Mouse (Mus musculus) heart, adult 2 months (tissue): Measurements from ENCODE around the gene Usp49. TPM values are rescaled to one million over a fixed set of nuclear protein-coding genes. Genes with fewer than 3 reads are reported as not detected.

Experiments
- DNase-seq, 2 experiments: peaks; one replicate each; pipeline ENCODE4 v3.0.0; 2021
- H3K27ac ChIP-seq: fragments of 200-600 bp; 2 replicates; pipeline ENCODE4 v1.8.1; 2022
- H3K27me3 ChIP-seq: fragments of 200-500 bp; 2 replicates; pipeline ENCODE4 v1.6.1; 2012; ENCODE audit warnings: mild to moderate bottlenecking, low read length, inconsistent platforms, mixed read lengths; ENCODE audit not compliant: control insufficient read depth, insufficient read depth
- H3K36me3 ChIP-seq: fragments of 200-500 bp; 2 replicates; pipeline ENCODE4 v1.6.1; 2012; ENCODE audit warnings: low read length, inconsistent platforms; ENCODE audit not compliant: control insufficient read depth, insufficient read depth
- H3K4me1 ChIP-seq: fragments of 200-500 bp; 2 replicates; pipeline ENCODE4 v1.6.1; 2011; ENCODE audit warnings: low read length; ENCODE audit not compliant: control insufficient read depth, insufficient read depth
- H3K4me3 ChIP-seq: fragments of 200-600 bp; 2 replicates; pipeline ENCODE4 v1.8.1; 2022
- H3K79me2 ChIP-seq: fragments of 200-500 bp; replicated peaks from 2 replicates; pipeline ENCODE4 v1.6.1; 2012; ENCODE audit warnings: mild to moderate bottlenecking, inconsistent platforms, low read length, moderate library complexity, mixed read lengths; ENCODE audit not compliant: control insufficient read depth, insufficient read depth
- H3K9ac ChIP-seq: fragments of 200-500 bp; 2 replicates; pipeline ENCODE4 v1.6.1; 2012; ENCODE audit warnings: low read depth, mild to moderate bottlenecking, control low read depth, inconsistent platforms, low read length, mixed read lengths
- CTCF ChIP-seq: fragments of 200-600 bp; IDR thresholded peaks from 2 replicates; pipeline ENCODE4 v1.8.1; 2022; ENCODE audit warnings: antibody characterized with exemption, mild to moderate bottlenecking, moderate library complexity
- EP300 ChIP-seq: fragments of 200-500 bp; IDR thresholded peaks from 2 replicates; pipeline ENCODE4 v1.6.1; 2011; ENCODE audit warnings: low read depth, low read length, control low read depth; ENCODE audit not compliant: insufficient read depth
- POLR2A ChIP-seq: fragments of 200-500 bp; IDR thresholded peaks from 2 replicates; pipeline ENCODE4 v1.6.1; 2011; ENCODE audit warnings: mild to moderate bottlenecking, low read depth, low read length, control low read depth; ENCODE audit not compliant: insufficient read depth
- WGBS: fragments of 180-500 bp; shearing (Covaris S2); methylation state at CpG from one replicate; pipeline ENCODE4 v1.1.7; 2018; 5-methylcytosine and 5-hydroxymethylcytosine counted together
- intact Hi-C: fragments of 180-260 bp; cut with DNase I; formaldehyde crosslinking; loops from one replicate; pipeline ENCODE4 v1.15.1; 2025
- polyA plus RNA-seq: library from polyadenylated mRNA; depleted of rRNA; stranded (reverse); fragments of >200 nt; gene quantifications from 2 replicates; pipeline ENCODE4 v1.2.3, GENCODE M21; 2012
- total RNA-seq, 2 experiments: library from RNA; stranded (reverse); gene quantifications; 2 replicates each; pipeline ENCODE4 v1.2.3; 2021

Usp49 gene
- total and polyA plus RNA-seq, 3 experiments: 2.9 to 3.6 (median 3.4) TPM

DNA sequence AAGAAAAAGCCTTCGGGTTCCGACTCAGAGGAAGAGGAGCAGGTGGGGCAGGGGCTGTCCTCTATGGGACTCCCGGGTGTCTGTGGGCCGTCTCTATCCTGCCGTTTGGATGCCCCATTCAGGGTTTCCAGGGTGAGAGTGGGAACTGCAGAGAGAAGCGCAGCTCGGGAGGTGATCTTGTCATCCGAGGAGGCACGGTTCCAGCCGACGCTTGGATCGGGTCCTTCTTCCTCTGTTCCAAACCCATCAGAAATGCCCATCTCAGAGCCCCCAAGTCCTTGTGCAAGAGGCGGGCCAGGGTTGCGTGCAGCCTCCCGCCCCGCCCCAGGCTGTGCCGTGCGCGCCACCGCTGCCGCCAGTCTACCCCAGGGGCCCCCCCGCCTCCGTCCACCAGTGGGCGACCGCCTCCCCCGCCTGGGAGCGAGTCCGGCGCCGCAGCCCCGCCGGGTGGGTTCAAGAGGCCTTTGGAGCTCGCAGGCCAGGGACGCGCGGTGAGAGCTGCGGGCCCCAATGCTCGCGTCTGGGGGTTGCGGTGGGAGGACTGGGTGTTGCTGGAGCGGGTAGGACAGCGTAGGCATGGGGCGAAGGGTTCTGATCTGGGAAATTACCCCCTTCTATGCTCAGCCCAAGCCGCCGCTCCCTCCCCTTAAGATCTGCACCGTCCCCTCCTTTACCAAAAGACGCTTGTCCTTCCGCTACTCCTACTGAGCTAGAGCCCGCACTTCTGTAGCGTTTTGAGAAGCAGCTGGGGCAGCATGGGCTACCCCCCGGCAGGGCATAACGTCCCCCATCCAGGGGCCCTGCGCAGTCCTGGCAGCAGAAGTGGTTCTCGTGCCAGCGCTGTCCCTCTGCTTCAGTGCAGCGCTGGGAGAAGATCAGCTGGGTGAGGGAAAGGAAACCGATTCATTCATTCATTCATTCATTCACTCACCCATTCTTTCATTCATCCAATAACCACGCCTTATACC, 58.4 kb downstream of the Usp49 start, which contains the start of gene Frs3:
TSS of gene Frs3 (plus strand) at position 423 of the 968 bp plus-strand sequence.
- WGBS: 3% methylated on average over 57 of the region's 58 CpGs
- Histone ChIP-seq H3K4me3 (peak within 1 kb of the TSS; percentile 88), H3K27me3 (no peaks in the 10 kb centered on the region), H3K27ac (peak within 1 kb of the TSS; percentile 92), H3K4me1 (0 out of 2 replicates have a peak, but pooled peaks cover 1% of the 10 kb centered on the region), H3K9ac (peak within 1 kb of the TSS; percentile 74), H3K36me3 (no peaks in the 10 kb centered on the region), H3K79me2 (no peaks in the 10 kb centered on the region)
- intact Hi-C loops: loop anchor here (1.0 kb wide), 1 partner anchor 60 kb away; no protein-coding TSS in a partner anchor
- DNase-seq: peak; percentile 76 to 78
- TF ChIP-seq CTCF (peak; percentile 28), POLR2A (no peak)

DNA sequence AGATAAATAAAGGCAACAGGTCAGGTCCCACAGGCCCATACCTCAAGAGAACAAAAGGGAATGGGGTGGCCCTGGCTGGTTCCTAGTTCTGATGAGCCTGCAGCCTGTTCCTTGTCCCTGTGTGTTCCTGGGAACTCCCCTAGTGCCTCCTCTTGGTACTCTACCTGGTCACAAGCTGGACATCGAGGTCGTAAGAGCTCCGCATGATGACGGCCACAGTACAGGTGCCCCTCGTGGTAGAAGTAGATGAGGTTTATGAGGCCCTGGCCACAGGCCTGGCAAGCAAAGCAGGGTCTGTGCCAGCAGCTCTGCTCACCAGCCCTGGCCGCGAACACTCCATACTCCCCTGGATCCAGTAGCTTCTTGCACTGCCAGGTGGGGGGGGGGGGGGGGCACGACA, 59.4 kb downstream of the Usp49 start:
- DNase-seq: no peak
- intact Hi-C loops: loop anchor here (5.0 kb wide), 1 partner anchor 323 kb away; the partner anchor contains the start of gene Mrps10
- Histone ChIP-seq H3K9ac (no peak overlapping the region), H3K79me2 (no peaks in the 10 kb centered on the region), H3K4me3 (no peak overlapping the region), H3K4me1 (0 out of 2 replicates have a peak, but pooled peaks cover 1% of the 10 kb centered on the region), H3K36me3 (no peaks in the 10 kb centered on the region), H3K27me3 (no peaks in the 10 kb centered on the region), H3K27ac (no peak overlapping the region)
- TF ChIP-seq EP300 (no peak), CTCF (no peak), POLR2A (no peak)
- 80% methylated on average over 8 of the region's 8 CpGs for WGBS

- intact Hi-C loops: loop anchor here (5.0 kb wide), 1 partner anchor 324 kb away; the partner anchor contains the start of gene Mrps10
- 92% methylated on average over 3 of the region's 3 CpGs for WGBS
Observed at GRCm38 (mm10) chr17:47691650-47692049, 61.2 kb downstream of the Usp49 start.

DNA sequence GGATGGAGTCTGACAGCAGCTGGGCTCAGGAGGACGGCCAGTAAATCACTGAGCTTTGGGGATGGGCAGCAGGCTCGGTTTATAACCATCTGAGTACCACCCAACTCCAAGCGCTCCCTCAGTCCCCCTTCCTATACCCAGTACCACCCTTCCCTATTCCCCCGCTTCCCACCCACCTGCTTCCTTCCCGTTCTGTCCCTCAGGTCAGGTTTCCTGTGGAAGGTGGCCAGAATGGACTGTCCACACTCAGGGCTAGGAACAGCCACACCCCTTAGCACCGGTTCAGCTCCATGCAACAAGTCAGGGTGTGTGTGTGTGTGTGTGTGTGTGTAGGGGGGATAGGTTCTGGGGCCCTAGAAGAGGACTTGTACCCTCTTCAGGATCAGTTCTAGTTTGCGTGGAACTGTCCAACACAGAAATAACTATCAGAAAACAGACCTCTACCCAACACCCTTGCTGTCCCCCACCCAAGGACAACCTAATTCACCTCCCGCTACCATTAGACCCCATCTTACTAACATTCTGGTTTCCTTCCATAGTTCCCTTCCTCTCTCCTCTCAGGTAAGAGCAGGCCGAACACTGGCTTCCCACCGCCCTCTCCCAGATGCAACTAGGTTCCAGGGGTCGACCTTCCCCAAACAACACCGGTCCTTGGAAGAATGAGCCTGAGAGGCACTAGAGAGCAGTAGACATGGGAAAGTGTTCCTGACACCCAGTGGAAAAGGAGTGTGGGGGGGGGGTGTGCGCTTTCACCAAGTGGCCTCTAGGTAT, 63.4 kb downstream of the Usp49 start:
- Histone ChIP-seq H3K27ac (peak overlapping the region; percentile 77), H3K9ac (peak overlapping the region; percentile 78), H3K27me3 (no peaks in the 10 kb centered on the region), H3K4me3 (peak overlapping the region; percentile 81), H3K4me1 (0 out of 2 replicates have a peak, but pooled peaks cover 1% of the 10 kb centered on the region), H3K79me2 (no peaks in the 10 kb centered on the region), H3K36me3 (no peaks in the 10 kb centered on the region)
- TF ChIP-seq POLR2A (0 out of 2 replicates have a peak, but pooled peaks have one; percentile 28), CTCF (no peak), EP300 (peak; percentile 43; the same call in 1 of the 2 replicates)
- 49% methylated on average over 13 of the region's 13 CpGs for WGBS
- intact Hi-C loops: loop anchor here (2.0 to 5.0 kb wide), 3 partner anchors 43 to 327 kb away; partner anchors contain the start of genes Mrps10 and Tfeb
- DNase-seq: peak; percentile 59 to 65

More at GRCm38 (mm10) chr17:47691650-47692049, 61.2 kb downstream of the Usp49 start:
- H3K27ac ChIP-seq: no peak overlapping the region
- no peak for DNase-seq
- H3K9ac ChIP-seq: no peak overlapping the region
- no peaks in the 10 kb centered on the region for H3K79me2 ChIP-seq
- no peaks in the 10 kb centered on the region for H3K27me3 ChIP-seq
- H3K4me1 ChIP-seq: 0 out of 2 replicates have a peak, but pooled peaks cover 1% of the 10 kb centered on the region
- TF ChIP-seq EP300 (no peak), CTCF (no peak), POLR2A (no peak)
- H3K4me3 ChIP-seq: no peak overlapping the region
- H3K36me3 ChIP-seq: no peaks in the 10 kb centered on the region

DNA sequence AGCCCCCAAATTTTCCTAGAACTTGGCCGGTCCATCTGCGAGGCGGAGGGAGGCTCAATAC, 63.8 kb downstream of the Usp49 start, which contains the start of gene Gm21981:
TSS of gene Gm21981 (minus strand) at position 14 of the 61 bp plus-strand sequence.
- no peaks in the 10 kb centered on the region for H3K27me3 ChIP-seq
- 0% methylated on average over 3 of the region's 3 CpGs for whole genome bisulfite sequencing
- intact Hi-C loops: loop anchor here (2.0 to 5.0 kb wide), 3 partner anchors 43 to 327 kb away; partner anchors contain the start of genes Mrps10 and Tfeb
- peak within 1 kb of the TSS; percentile 91 for H3K9ac ChIP-seq
- no peaks in the 10 kb centered on the region for H3K36me3 ChIP-seq
- TF ChIP-seq CTCF (no peak), POLR2A (no peak), EP300 (no peak)
- H3K4me3 ChIP-seq: peak within 1 kb of the TSS; percentile 81
- H3K4me1 ChIP-seq: 0 out of 2 replicates have a peak, but pooled peaks cover 1% of the 10 kb centered on the region
- DNase-seq: no peak
- no peaks in the 10 kb centered on the region for H3K79me2 ChIP-seq
- H3K27ac ChIP-seq: peak within 1 kb of the TSS; percentile 77
